Mouse (Mus musculus): ENCODE results near the gene Hnrnpm.
"Not testable (repeated sequence)": the region's sequence is repeated elsewhere in the genome, so short reads cannot be mapped to it uniquely, and the experiment has no call there.

Gene Hnrnpm

DNA sequence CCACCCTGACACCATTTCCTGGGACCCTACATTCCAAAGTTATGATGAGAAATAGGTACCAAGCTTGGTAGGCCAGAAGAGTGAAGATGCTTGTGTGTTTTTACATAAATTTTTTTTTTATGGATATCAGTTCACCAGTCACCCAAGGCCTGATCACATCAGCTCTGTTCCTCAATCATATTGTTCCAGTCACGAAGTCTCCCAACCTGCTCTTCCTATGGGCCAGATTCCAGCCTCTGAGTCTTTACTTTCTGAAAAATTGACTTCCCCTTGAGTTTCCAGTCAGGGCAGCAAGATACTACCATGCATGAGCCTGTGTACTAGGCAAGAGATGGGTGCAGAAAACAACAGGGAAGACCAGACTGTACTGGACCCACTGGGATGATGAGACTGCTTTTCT is at the start of gene Hnrnpm:
Hnrnpm (minus strand) TSS at position 101 of the 400 bp plus-strand sequence.
- CTCF ChIA-PET, result no interaction called here
- POLR2A ChIA-PET, result interaction anchor here (0.5 to 4.6 kb wide), 6 partner anchors 9 to 232 kb away, joined by 3 to 32 read pairs (median 6); partner anchors contain the start of gene Rab11b (in 2 of the 4)

DNA sequence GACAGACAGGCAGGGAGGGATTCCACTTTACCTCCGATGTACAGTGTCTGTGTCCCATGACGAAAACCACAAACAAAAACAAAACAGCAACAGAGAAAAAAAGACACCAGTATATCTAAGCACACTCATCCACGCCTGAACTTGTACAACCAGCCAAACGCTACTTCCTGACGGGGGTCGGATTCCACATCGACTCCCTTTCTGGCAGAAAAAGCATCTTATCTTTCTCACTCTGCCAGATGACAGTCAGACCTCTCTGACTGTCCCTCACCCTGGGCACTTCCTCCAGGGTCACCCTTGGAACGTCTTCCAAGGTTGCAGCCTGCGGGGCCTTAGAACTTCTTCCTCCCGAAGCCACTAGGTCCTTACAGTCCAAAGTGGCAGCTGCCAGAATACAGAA is 46.9 kb upstream of the Hnrnpm start:
- CTCF ChIA-PET, POLR2A ChIA-PET: not testable (repeated sequence)

- CTCF ChIA-PET, result not testable (repeated sequence)
- POLR2A ChIA-PET, result interaction anchor here in 2 of 4 experiments (0.7 to 2.0 kb wide), 5 partner anchors 14 to 223 kb away, joined by 3 to 8 read pairs (median 4); partner anchors contain the start of genes March2 (in 2 of the 2), Rab11b (in 2 of the 2), Rps18 (in 1 of the 2) and Vps52 (in 1 of the 2)
Measured at GRCm38 (mm10) chr17:33732556-33733083, 46.0 kb upstream of the Hnrnpm start.

DNA sequence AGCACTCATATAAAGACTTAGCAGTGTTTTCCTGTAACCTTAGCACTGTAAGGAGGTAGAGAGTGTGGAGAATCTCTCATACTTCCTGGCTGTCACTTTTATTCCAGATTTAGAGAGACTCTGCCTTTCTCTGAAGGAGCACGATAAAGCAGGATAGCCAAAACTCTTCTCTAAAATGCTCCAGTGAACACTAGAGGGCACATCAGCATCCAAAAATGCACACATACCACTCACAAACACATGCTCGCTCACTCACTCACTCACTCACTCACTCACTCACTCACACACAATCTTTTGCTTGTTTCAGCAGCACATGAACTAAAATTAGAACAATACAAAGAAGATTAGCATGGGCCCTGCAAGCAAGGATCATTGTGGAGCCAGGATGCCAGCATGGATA is 42.6 kb upstream of the Hnrnpm start:
- POLR2A ChIA-PET, result interaction anchor here in 1 of 4 experiments (1.5 kb wide), 1 partner anchor 11 kb away, joined by 3 read pairs; no protein-coding TSS in a partner anchor
- CTCF ChIA-PET, result interaction anchor here in 1 of 4 experiments (1.2 kb wide), 1 partner anchor 31 kb away, joined by 3 read pairs; the partner anchor contains the start of gene Rab11b

DNA sequence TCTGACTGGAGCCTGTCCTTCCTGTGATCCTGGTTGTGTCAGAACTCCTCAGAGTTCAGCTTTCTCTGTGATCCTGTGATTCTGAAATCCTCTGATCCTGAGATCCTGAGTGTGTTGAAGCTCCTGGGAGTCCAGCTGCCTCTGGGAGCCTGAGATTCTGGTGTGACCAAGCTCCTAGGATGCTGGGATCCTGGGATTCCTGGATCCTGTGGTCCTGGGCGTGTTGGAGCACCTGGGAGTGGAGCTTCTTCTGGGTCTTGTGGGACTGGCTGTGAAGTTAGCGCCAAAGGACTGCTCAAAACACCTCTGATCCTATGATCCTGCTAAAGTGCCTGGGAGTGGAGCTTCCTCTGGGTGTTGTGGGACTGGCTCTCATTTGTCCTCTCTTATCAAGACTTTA is 41.7 kb upstream of the Hnrnpm start:
- ChIA-PET CTCF (interaction anchor here in 1 of 4 experiments (1.2 kb wide), 1 partner anchor 32 kb away, joined by 3 read pairs; the partner anchor contains the start of gene Rab11b), POLR2A (interaction anchor here in 1 of 4 experiments (0.9 to 1.5 kb wide), 2 partner anchors 11 to 32 kb away, joined by 3 read pairs; partner anchors contain the start of gene Rab11b)

DNA sequence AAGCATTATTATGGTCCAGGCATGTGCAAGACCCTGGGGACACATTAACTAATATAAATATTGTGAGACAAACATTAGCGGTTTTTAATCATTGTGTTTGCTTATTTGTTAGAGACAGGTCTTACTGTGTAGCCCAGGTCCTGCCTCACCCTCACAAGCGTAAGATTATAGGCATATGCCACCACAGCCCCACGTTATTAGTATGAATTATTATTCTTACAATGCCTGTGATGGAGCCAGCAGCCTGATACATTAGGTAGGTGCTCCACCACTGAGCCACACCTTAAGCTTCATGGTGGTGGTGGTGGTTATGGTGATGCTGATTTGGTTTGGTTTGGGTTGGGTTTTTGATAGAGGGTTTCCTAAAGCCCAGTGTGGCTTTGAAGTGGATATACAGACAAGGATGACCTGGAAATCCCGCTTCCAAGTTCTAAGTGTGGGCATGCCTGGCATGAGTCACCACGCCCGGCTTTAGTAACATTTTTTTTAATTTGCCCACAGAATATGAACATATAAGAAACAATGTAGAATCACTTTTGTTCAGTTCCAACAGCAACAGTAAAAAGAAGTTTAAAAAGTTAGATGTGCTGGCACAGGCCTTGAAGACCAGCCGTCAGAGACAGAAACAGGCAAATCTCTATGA is 33.2 kb upstream of the Hnrnpm start:
- POLR2A ChIA-PET, result interaction anchor here in 3 of 4 experiments (0.5 to 4.4 kb wide), 19 partner anchors 9 to 236 kb away, joined by 3 to 87 read pairs (median 5); partner anchors contain the start of genes Rab11b (in 2 of the 3), Rps18 (in 2 of the 3), Vps52 (in 2 of the 3) and Ndufa7 (in 1 of the 3)
- CTCF ChIA-PET, result no interaction called here

DNA sequence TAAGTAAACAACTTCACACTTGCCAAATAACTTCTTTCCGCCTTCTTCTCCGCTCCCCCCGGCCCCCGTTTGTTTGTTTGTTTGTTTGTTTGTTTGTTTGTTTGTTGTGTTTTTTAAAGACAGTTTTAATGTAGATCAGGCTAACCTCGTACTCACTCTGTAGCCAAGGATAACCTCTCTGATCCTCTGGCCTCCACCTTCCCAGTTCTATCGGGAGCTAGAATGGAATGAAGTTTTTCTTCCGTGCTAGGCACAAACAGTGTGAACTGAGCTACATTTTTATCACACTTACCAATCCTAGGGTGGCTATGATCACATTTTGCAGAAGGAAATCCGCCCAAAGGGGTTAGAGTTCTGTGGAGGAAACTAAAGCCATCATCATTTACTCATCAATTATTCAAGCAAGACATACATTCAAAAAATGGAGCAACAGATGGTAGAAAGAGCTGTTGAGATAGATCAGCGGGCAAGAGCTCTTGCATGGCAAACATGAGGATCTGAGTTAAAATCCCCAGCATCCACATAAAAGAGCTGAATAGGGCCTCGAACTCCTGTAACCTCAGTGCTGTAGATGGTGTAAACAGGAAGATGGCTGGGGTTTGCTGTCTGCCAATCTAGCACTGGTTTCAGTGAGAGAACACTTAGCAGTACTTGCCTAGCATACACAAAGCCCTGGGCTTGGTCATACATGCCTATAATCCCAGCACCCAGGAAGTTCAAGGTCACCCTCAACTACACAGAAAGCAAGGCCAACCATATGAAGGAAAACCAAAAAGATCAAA is 32.5 kb upstream of the Hnrnpm start:
- POLR2A ChIA-PET, result interaction anchor here (0.5 to 4.4 kb wide), 58 partner anchors 8 to 754 kb away, joined by 3 to 87 read pairs (median 4); partner anchors contain the start of genes Ndufa7 (in 3 of the 4), Rab11b (in 3 of the 4), Rps28 (in 3 of the 4) and Rps18 (in 2 of the 4)

GRCm38 (mm10) chr17:33718384-33718881 is 31.8 kb upstream of the Hnrnpm start, which contains the start of gene March2:
March2 (minus strand) TSS chr17:33718670.
- ChIA-PET POLR2A (interaction anchor here (0.5 to 4.4 kb wide), 56 partner anchors 10 to 753 kb away, joined by 3 to 87 read pairs (median 4); partner anchors contain the start of genes Rab11b (in 4 of the 4), Ndufa7 (in 3 of the 4), Rps28 (in 3 of the 4) and Rps18 (in 2 of the 4)), CTCF (interaction anchor here in 2 of 4 experiments (0.6 to 1.1 kb wide), 3 partner anchors 13 to 84 kb away, joined by 3 to 4 read pairs (median 4); partner anchors contain the start of gene Rab11b (in 1 of the 2))

More for the DNA sequence above, 32.5 kb upstream of the Hnrnpm start:
- CTCF ChIA-PET, result interaction anchor here in 2 of 4 experiments (0.6 to 1.1 kb wide), 3 partner anchors 14 to 83 kb away, joined by 3 to 4 read pairs (median 4); partner anchors contain the start of gene Rab11b (in 1 of the 2)

GRCm38 (mm10) chr17:33717982-33718381 is 31.3 kb upstream of the Hnrnpm start:
- ChIA-PET CTCF (interaction anchor here in 1 of 4 experiments (0.9 to 1.1 kb wide), 2 partner anchors 13 to 42 kb away, joined by 4 read pairs; partner anchors contain the start of gene Rab11b), POLR2A (interaction anchor here (0.6 to 4.4 kb wide), 49 partner anchors 9 to 753 kb away, joined by 3 to 87 read pairs (median 4); partner anchors contain the start of genes Rab11b (in 4 of the 4), Ndufa7 (in 3 of the 4), Rps28 (in 3 of the 4) and B3galt4 (in 2 of the 4))

DNA sequence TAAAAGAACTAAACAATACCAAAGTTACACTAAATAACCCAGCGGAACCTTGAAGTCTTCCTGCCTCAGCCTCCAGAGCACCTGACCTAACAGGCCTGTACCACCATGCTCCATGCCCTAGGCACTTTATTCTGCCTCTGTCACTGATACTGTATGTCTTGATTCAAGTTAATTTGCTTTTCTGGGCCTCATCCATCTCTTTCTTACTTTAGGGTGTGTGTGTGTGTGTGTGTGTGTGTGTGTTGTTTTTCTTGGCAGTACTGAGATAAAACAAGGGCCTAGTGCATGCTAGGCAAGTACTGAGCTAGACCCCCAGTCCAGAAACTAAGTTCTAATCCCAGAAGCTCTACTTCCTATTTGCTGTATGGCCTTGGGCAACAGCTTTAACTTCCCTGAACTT is 30.6 kb upstream of the Hnrnpm start:
- POLR2A ChIA-PET, result interaction anchor here (0.6 to 4.4 kb wide), 22 partner anchors 9 to 234 kb away, joined by 3 to 87 read pairs (median 4); partner anchors contain the start of genes Rab11b (in 3 of the 4), Angptl4 (in 1 of the 4), B3galt4 (in 1 of the 4) and Ndufa7 (in 1 of the 4)

DNA sequence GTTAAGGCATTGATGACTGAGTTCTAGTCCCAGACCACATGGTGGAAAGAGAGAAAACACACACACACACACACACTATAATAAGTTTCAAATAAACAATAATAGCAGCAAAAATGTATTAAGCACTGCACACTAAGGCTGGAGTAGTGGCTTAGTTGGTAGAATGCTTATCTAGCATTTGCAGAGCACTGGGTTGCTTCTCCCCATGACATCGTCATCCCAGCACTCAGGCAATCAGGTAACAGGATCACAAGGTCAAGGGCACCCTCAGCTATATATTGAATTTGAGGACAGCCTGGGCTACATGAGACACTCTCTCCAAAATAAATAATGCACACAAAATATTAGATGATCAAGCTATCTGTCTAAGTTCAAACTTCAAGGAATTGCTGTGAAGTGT is 28.1 kb upstream of the Hnrnpm start:
- ChIA-PET POLR2A (interaction anchor here in 2 of 4 experiments (0.6 to 1.2 kb wide), 2 partner anchors 9 to 117 kb away, joined by 3 to 4 read pairs; no protein-coding TSS in a partner anchor), CTCF (no interaction called here)

More for the DNA sequence above, 30.6 kb upstream of the Hnrnpm start:
- CTCF ChIA-PET, result no interaction called here

- CTCF ChIA-PET, result no interaction called here
- POLR2A ChIA-PET, result interaction anchor here in 2 of 4 experiments (1.2 to 1.7 kb wide), 4 partner anchors 17 to 111 kb away, joined by 3 to 7 read pairs (median 4); partner anchors contain the start of genes Ndufa7 (in 1 of the 2), Rab11b (in 1 of the 2) and Rps28 (in 1 of the 2)
Measured at GRCm38 (mm10) chr17:33713271-33713670, 26.6 kb upstream of the Hnrnpm start.

GRCm38 (mm10) chr17:33709834-33710233 is 23.2 kb upstream of the Hnrnpm start:
- POLR2A ChIA-PET, result interaction anchor here in 2 of 4 experiments (0.6 to 3.0 kb wide), 3 partner anchors 10 to 50 kb away, joined by 5 to 9 read pairs (median 5); partner anchors contain the start of gene Rab11b (in 1 of the 2)
- CTCF ChIA-PET, result no interaction called here

DNA sequence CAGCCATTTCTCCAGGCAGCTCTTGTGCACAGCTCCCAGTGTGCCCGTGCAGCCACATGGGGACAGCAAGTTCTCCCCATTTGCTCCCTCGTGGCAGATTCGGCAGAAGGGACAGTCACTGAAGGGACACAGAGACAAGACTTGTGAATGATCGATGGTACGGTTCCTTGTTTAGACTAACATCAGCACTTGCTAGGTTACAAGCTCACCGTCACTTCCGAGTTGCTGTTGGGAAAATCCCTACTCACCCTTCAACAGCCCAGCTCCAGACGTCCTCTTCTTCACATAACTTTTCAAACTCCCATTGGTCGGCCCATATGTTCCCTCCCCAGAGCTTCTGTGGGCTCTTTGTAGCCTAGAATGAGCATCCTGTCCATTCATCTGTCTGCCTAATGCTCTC is 16.4 kb upstream of the Hnrnpm start:
- POLR2A ChIA-PET, result interaction anchor here in 3 of 4 experiments (0.5 to 1.9 kb wide), 9 partner anchors 10 to 114 kb away, joined by 3 to 8 read pairs (median 4); partner anchors contain the start of gene Rab11b (in 1 of the 3)
- CTCF ChIA-PET, result no interaction called here

DNA sequence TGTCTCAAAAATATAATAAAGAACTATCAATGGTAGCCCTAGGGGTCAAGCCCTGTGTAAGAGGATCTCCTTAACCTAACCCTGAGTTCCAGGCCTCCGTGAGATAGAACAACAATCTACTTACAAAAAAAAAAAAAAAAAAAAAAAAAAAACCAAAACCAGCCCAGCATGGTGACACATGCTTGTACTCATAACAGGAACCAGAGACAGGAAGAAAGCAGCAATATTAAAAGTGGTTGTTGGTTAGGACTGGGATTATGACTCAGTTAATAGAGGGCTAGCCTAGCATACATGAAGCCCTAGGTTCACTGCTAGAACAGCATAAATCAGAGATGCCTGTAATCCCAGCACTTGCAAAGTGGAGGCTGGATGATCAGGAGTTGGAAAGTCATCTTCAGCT is 15.5 kb upstream of the Hnrnpm start:
- ChIA-PET POLR2A (interaction anchor here (0.5 to 1.9 kb wide), 8 partner anchors 9 to 114 kb away, joined by 3 to 8 read pairs (median 4); partner anchors contain the start of gene Rab11b (in 1 of the 4)), CTCF (no interaction called here)

- ChIA-PET POLR2A (interaction anchor here in 2 of 4 experiments (1.0 to 3.4 kb wide), 10 partner anchors 10 to 129 kb away, joined by 3 to 11 read pairs (median 4); partner anchors contain the start of genes Zfp414 (in 2 of the 2), Hnrnpm (in 1 of the 2), Ndufa7 (in 1 of the 2) and Rab11b (in 1 of the 2)), CTCF (no interaction called here)
Measured at GRCm38 (mm10) chr17:33695471-33695870, 8.8 kb upstream of the Hnrnpm start.

- CTCF ChIA-PET, result interaction anchor here in 2 of 4 experiments (0.5 to 0.9 kb wide), 3 partner anchors 139 to 692 kb away, joined by 3 to 4 read pairs (median 3); partner anchors contain the start of gene Zfp952 (in 1 of the 2)
- POLR2A ChIA-PET, result interaction anchor here (0.6 to 8.1 kb wide), 72 partner anchors 8 to 1489 kb away, joined by 3 to 260 read pairs (median 4); partner anchors contain the start of genes March2 (in 3 of the 4), Kank3 (in 2 of the 4), Ndufa7 (in 2 of the 4) and Rab11b (in 2 of the 4)
Measured at GRCm38 (mm10) chr17:33685249-33685653, 1.4 kb downstream of the Hnrnpm start.
